Mouse (Mus musculus): ENCODE data around the gene Tmem88. TPM values are rescaled to one million over a fixed set of nuclear protein-coding genes. Genes with fewer than 3 reads are reported as not detected.

Gene Tmem88
- polyA plus RNA-seq, 1 experiment, result 0.16 TPM

- Histone ChIP-seq H3K27me3 (ENCODE audit: control insufficient read depth, insufficient read depth, insufficient read length) (no peaks in the 10 kb centered on the region), H3K79me3 (ENCODE audit: low read depth) (peaks cover 4% of the 10 kb centered on the region), H3ac (ENCODE audit: control insufficient read depth, insufficient read length, low read depth) (no peak overlapping the region), H3K36me3 (ENCODE audit: control insufficient read depth, insufficient read depth) (no peaks in the 10 kb centered on the region), H3K79me2 (ENCODE audit: control insufficient read depth, insufficient read depth) (peaks cover 15% of the 10 kb centered on the region), H3K4me3 (ENCODE audit: insufficient read depth, poor library complexity, severe bottlenecking) (no peak overlapping the region)
- TF ChIP-seq USF1 (IDR thresholded peaks at IDR 0.05; ENCODE audit: low read depth) (no peak), FOSL1 (IDR thresholded peaks at IDR 0.05; ENCODE audit: insufficient read depth, low read length, poor library complexity, severe bottlenecking) (no peak), MYOG (IDR thresholded peaks at IDR 0.05; ENCODE audit: control insufficient read depth, extremely low read depth, insufficient read length) (no peak), CEBPB (IDR thresholded peaks at IDR 0.05; ENCODE audit: low read depth) (no peak), MYOD1 (IDR thresholded peaks at IDR 0.05; ENCODE audit: control insufficient read depth, insufficient read length, low read depth) (no peak), MAX (IDR thresholded peaks at IDR 0.05) (no peak), CTCF (IDR thresholded peaks at IDR 0.05; ENCODE audit: control insufficient read depth, insufficient read depth, insufficient read length) (no peak)
These were observed 7.5 kb downstream of the Tmem88 start for GRCm38 (mm10) chr11:69390400-69391034.

GRCm38 (mm10) chr11:69389531-69390399, 8.3 kb downstream of the Tmem88 start:
- H3K79me3 ChIP-seq (ENCODE audit: low read depth), result peaks cover 3% of the 10 kb centered on the region
- no peak for TF ChIP-seq MYOD1 (IDR thresholded peaks at IDR 0.05; ENCODE audit: control insufficient read depth, insufficient read length, low read depth)
- no peak for TF ChIP-seq MAX (IDR thresholded peaks at IDR 0.05)
- TF ChIP-seq FOSL1 (IDR thresholded peaks at IDR 0.05; ENCODE audit: insufficient read depth, low read length, poor library complexity, severe bottlenecking), result no peak
- no peak for TF ChIP-seq MYOG (IDR thresholded peaks at IDR 0.05; ENCODE audit: control insufficient read depth, extremely low read depth, insufficient read length)
- TF ChIP-seq CTCF (IDR thresholded peaks at IDR 0.05; ENCODE audit: control insufficient read depth, insufficient read depth, insufficient read length), result no peak
- no peak for TF ChIP-seq USF1 (IDR thresholded peaks at IDR 0.05; ENCODE audit: low read depth)
- TF ChIP-seq CEBPB (IDR thresholded peaks at IDR 0.05; ENCODE audit: low read depth), result no peak
- H3K79me2 ChIP-seq (ENCODE audit: control insufficient read depth, insufficient read depth), result peaks cover 13% of the 10 kb centered on the region
- no peaks in the 10 kb centered on the region for H3K36me3 ChIP-seq (ENCODE audit: control insufficient read depth, insufficient read depth)
- no peaks in the 10 kb centered on the region for H3K27me3 ChIP-seq (ENCODE audit: control insufficient read depth, insufficient read depth, insufficient read length)
- no peak overlapping the region for H3ac ChIP-seq (ENCODE audit: control insufficient read depth, insufficient read length, low read depth)
- H3K4me3 ChIP-seq (ENCODE audit: insufficient read depth, poor library complexity, severe bottlenecking), result no peak overlapping the region

DNA sequence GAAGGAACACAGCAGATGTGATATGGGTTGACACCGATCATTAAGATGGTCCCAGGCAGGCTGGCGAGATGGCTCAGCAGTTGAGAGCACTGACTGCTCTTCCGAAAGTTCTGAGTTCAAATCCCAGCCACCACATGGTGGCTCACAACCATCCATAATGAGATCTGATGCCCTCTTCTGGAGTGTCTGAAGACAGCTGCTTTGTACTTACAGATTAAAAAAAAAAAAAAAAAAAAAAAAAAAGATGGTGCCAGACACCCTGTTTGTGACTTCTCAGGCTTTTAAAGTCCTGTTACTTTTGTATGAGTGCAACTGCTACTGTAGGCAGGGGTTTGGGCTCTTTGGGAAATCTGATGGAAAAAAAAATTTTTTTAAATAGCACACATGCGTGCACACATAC, 9.4 kb downstream of the Tmem88 start:
- Histone ChIP-seq H3K36me3 (ENCODE audit: control insufficient read depth, insufficient read depth) (no peaks in the 10 kb centered on the region), H3K79me2 (ENCODE audit: control insufficient read depth, insufficient read depth) (peaks cover 2% of the 10 kb centered on the region), H3K27me3 (ENCODE audit: control insufficient read depth, insufficient read depth, insufficient read length) (no peaks in the 10 kb centered on the region), H3K4me3 (ENCODE audit: insufficient read depth, poor library complexity, severe bottlenecking) (no peak overlapping the region), H3K79me3 (ENCODE audit: low read depth) (no peaks in the 10 kb centered on the region), H3ac (ENCODE audit: control insufficient read depth, insufficient read length, low read depth) (no peak overlapping the region)
- TF ChIP-seq CEBPB (IDR thresholded peaks at IDR 0.05; ENCODE audit: low read depth) (no peak), MAX (IDR thresholded peaks at IDR 0.05) (no peak), USF1 (IDR thresholded peaks at IDR 0.05; ENCODE audit: low read depth) (no peak), FOSL1 (IDR thresholded peaks at IDR 0.05; ENCODE audit: insufficient read depth, low read length, poor library complexity, severe bottlenecking) (no peak), MYOD1 (IDR thresholded peaks at IDR 0.05; ENCODE audit: control insufficient read depth, insufficient read length, low read depth) (no peak), CTCF (IDR thresholded peaks at IDR 0.05; ENCODE audit: control insufficient read depth, insufficient read depth, insufficient read length) (no peak), MYOG (IDR thresholded peaks at IDR 0.05; ENCODE audit: control insufficient read depth, extremely low read depth, insufficient read length) (no peak)

DNA sequence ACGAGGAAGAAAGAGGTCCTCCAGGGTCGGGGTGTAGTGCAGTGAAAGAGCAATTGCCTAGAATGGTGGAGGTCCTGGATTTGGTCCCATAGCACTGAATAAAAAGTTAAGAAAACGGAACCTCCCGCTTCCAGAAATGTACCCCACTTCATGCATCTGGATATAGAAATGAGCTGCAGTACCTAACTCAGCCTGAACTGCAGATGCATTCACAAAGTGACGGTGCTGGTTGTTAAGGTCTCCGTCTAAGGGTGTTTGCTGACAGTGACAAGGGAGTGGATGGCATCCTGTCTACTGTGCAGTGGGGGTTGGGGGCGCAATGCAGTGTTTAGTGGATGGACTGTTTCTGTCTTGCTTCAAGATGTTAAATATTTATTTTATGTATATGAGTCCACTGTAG, 11.3 kb downstream of the Tmem88 start:
- no peaks in the 10 kb centered on the region for H3K79me3 ChIP-seq (ENCODE audit: low read depth)
- no peaks in the 10 kb centered on the region for H3K36me3 ChIP-seq (ENCODE audit: control insufficient read depth, insufficient read depth)
- H3K79me2 ChIP-seq (ENCODE audit: control insufficient read depth, insufficient read depth), result no peaks in the 10 kb centered on the region
- no peak overlapping the region for H3ac ChIP-seq (ENCODE audit: control insufficient read depth, insufficient read length, low read depth)
- no peak overlapping the region for H3K4me3 ChIP-seq (ENCODE audit: insufficient read depth, poor library complexity, severe bottlenecking)
- TF ChIP-seq FOSL1 (IDR thresholded peaks at IDR 0.05; ENCODE audit: insufficient read depth, low read length, poor library complexity, severe bottlenecking) (no peak), MAX (IDR thresholded peaks at IDR 0.05) (no peak), MYOD1 (IDR thresholded peaks at IDR 0.05; ENCODE audit: control insufficient read depth, insufficient read length, low read depth) (no peak)
- H3K27me3 ChIP-seq (ENCODE audit: control insufficient read depth, insufficient read depth, insufficient read length), result no peaks in the 10 kb centered on the region

GRCm38 (mm10) chr11:69384979-69385378, 13.1 kb downstream of the Tmem88 start:
- H3K36me3 ChIP-seq (ENCODE audit: control insufficient read depth, insufficient read depth), result no peaks in the 10 kb centered on the region
- H3K79me3 ChIP-seq (ENCODE audit: low read depth), result no peaks in the 10 kb centered on the region
- no peak overlapping the region for H3ac ChIP-seq (ENCODE audit: control insufficient read depth, insufficient read length, low read depth)
- TF ChIP-seq MYOD1 (IDR thresholded peaks at IDR 0.05; ENCODE audit: control insufficient read depth, insufficient read length, low read depth) (no peak), FOSL1 (IDR thresholded peaks at IDR 0.05; ENCODE audit: insufficient read depth, low read length, poor library complexity, severe bottlenecking) (no peak), MAX (IDR thresholded peaks at IDR 0.05) (no peak), MYOG (IDR thresholded peaks at IDR 0.05; ENCODE audit: control insufficient read depth, extremely low read depth, insufficient read length) (no peak), USF1 (IDR thresholded peaks at IDR 0.05; ENCODE audit: low read depth) (no peak), CEBPB (IDR thresholded peaks at IDR 0.05; ENCODE audit: low read depth) (no peak), CTCF (IDR thresholded peaks at IDR 0.05; ENCODE audit: control insufficient read depth, insufficient read depth, insufficient read length) (no peak)
- no peaks in the 10 kb centered on the region for H3K27me3 ChIP-seq (ENCODE audit: control insufficient read depth, insufficient read depth, insufficient read length)
- no peak overlapping the region for H3K4me3 ChIP-seq (ENCODE audit: insufficient read depth, poor library complexity, severe bottlenecking)
- H3K79me2 ChIP-seq (ENCODE audit: control insufficient read depth, insufficient read depth), result no peaks in the 10 kb centered on the region

Data from C2C12 (cell line).